Comparison of ENCODE assay signal across 7 mouse cellular contexts in the genomic region with DNA sequence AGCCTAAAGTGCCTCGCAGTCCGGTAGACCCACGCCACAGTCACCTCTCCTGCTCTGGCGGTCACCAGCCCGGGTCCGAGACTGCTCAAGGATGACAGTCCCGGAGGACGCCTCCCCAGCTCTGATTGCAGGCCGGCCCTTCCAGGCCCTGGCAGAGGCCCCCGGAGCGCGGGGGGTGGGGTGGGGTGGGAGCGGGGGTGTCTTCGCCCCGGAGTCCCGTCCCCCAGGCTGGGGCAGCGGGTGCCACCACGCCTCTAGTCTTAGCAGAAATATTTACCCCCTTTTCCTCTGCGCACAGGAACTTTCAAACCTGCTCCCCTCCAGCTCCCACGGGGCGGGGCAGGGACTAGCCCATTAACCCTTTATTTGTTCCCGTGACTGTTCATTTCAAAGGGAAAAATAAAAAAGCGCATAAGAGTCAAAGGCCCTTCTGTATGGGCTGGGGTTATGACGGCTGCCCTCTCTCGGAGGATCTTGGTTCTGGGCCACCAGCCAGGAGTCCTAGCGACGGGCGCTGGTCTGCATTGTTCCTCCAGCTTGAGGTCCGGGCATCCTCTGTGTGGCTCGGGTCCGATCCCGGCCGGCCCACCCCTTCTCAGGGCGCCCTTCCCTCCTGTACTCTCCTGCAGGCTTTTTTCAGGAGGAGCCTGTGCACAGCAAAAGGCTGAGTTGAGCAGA. TPM values are rescaled to one million over a fixed set of nuclear protein-coding genes. Genes with fewer than 3 reads are reported as not detected.
A peak's percentile ranks its signal among the peaks of the same experiment; 100 is the strongest.
DNase-seq lines count a peak whose midpoint lies in the region; TF ChIP-seq lines count a peak whose summit lies in the region.

No protein-coding gene starts in this region.

- H3K27me3 ChIP-seq in MEL (ENCODE audit: control insufficient read depth in 1 of 2, insufficient read depth in 2 of 2, low read length in 2 of 2), result peaks cover 3 to 8% of the 10 kb centered on the region in 2 experiments; a peak in 3 of 4 replicates
- H3K27me3 ChIP-seq in forebrain, embryonic 10.5 days (ENCODE audit: poor library complexity, severe bottlenecking), result peaks cover 83% of the 10 kb centered on the region

- TF ChIP-seq RAD21 in MEL (IDR thresholded peaks at IDR 0.05; ENCODE audit: low read depth, low read length), result no peak

- TF ChIP-seq EP300 in MEL (IDR thresholded peaks at IDR 0.05; ENCODE audit: low read depth in 1 of 2, low read length in 2 of 2), result no peak

- WGBS in forebrain, embryonic 10.5 days, result under 1% methylated on average over 34 of the region's 34 CpGs

- DNase-seq in MEL (ENCODE audit: low read depth, low spot score), result peak; percentile 7
- peak; percentile 76 for DNase-seq in forebrain, embryonic 10.5 days (ENCODE audit: extremely low spot score, low spot score)
- DNase-seq in heart, postnatal 4 days, result peak; percentile 71
- no peak for DNase-seq in layer of hippocampus, adult 2 months (ENCODE audit: low spot score in 2 of 2)
- peak; percentile 69 to 79 for DNase-seq in lung, postnatal 4 days
- DNase-seq in right cerebral cortex, postnatal 14 days, result peak; percentile 33

- no peak overlapping the region for H3K9ac ChIP-seq in MEL (ENCODE audit: control insufficient read depth, low read depth, low read length, poor library complexity, severe bottlenecking)

- no peaks in the 10 kb centered on the region for H3K36me3 ChIP-seq in MEL (ENCODE audit: control insufficient read depth in 1 of 2, insufficient read depth in 2 of 2, low read length in 2 of 2)
- H3K36me3 ChIP-seq in forebrain, embryonic 10.5 days (replicated peaks), result no peaks in the 10 kb centered on the region

- H3K9me3 ChIP-seq in MEL (replicated peaks; ENCODE audit: insufficient read depth, low read length), result no peaks in the 10 kb centered on the region
- H3K9me3 ChIP-seq in forebrain, embryonic 10.5 days, result no peaks in the 10 kb centered on the region

- H3K27ac ChIP-seq in MEL (ENCODE audit: control insufficient read depth, low read depth, low read length), result no peak overlapping the region
- no peak overlapping the region for H3K27ac ChIP-seq in bone marrow macrophage, adult 2 months (ENCODE audit: insufficient read depth, low read depth, low read length)
- H3K27ac ChIP-seq in forebrain, embryonic 10.5 days, result peak overlapping the region; percentile 81
- 0 out of 2 replicates have a peak overlapping the region, but pooled peaks have one; percentile 43 for H3K27ac ChIP-seq in layer of hippocampus, adult 2 months

- no peaks in the 10 kb centered on the region for H3K79me2 ChIP-seq in MEL (ENCODE audit: control insufficient read depth, insufficient read depth, low read length, poor library complexity)

- H3K4me1 ChIP-seq in MEL (ENCODE audit: control insufficient read depth in 1 of 2, insufficient read depth in 2 of 2, low read length in 2 of 2), result no peaks in the 10 kb centered on the region
- peaks cover 3% of the 10 kb centered on the region; the same call in 1 of the 2 replicates for H3K4me1 ChIP-seq in bone marrow macrophage, adult 2 months (ENCODE audit: control insufficient read depth, insufficient read depth, low read length)
- peaks cover 28% of the 10 kb centered on the region for H3K4me1 ChIP-seq in forebrain, embryonic 10.5 days

- TF ChIP-seq POLR2A in MEL (IDR thresholded peaks at IDR 0.05; ENCODE audit: control insufficient read depth in 1 of 2, insufficient read depth in 1 of 2, low read depth in 1 of 2, low read length in 2 of 2, poor library complexity in 1 of 2), result no peak
- TF ChIP-seq POLR2A in bone marrow macrophage, adult 2 months (IDR thresholded peaks at IDR 0.05; ENCODE audit: borderline replicate concordance, low read depth, low read length), result no peak

- TF ChIP-seq CTCF in MEL (IDR thresholded peaks at IDR 0.05 in 2 of 3, conservative IDR thresholded peaks at IDR 0.05 in 1 of 3; ENCODE audit: control insufficient read depth in 1 of 3, insufficient read depth in 1 of 3, low read depth in 2 of 3, low read length in 3 of 3, poor library complexity in 1 of 3, severe bottlenecking in 1 of 3), result no peak
- peak; percentile 47 for TF ChIP-seq CTCF in bone marrow macrophage, adult 2 months (IDR thresholded peaks at IDR 0.05; ENCODE audit: low read depth, low read length)
- TF ChIP-seq CTCF in layer of hippocampus, adult 2 months (conservative IDR thresholded peaks at IDR 0.05), result peak; percentile 55

- no peak overlapping the region for H3K4me3 ChIP-seq in MEL (ENCODE audit: control insufficient read depth in 1 of 2, insufficient read depth in 1 of 2, low read depth in 2 of 2, low read length in 2 of 2)
- peak overlapping the region; percentile 51 for H3K4me3 ChIP-seq in bone marrow macrophage, adult 2 months (ENCODE audit: insufficient read depth, low read length)
- H3K4me3 ChIP-seq in forebrain, embryonic 10.5 days, result peak overlapping the region; percentile 63
- peak overlapping the region; percentile 60 for H3K4me3 ChIP-seq in layer of hippocampus, adult 2 months

TF ChIP-seq in MEL, 35 proteins besides CTCF, POLR2A, EP300 and RAD21:
- no peak for TF ChIP-seq BHLHE40 (IDR thresholded peaks at IDR 0.05; ENCODE audit: borderline replicate concordance, low read depth, low read length)
- TF ChIP-seq USF1 (IDR thresholded peaks at IDR 0.05; ENCODE audit: low read depth, low read length), result no peak
- TF ChIP-seq MAZ (IDR thresholded peaks at IDR 0.05; ENCODE audit: low read depth, low read length), result no peak
- TF ChIP-seq USF2 (IDR thresholded peaks at IDR 0.05; ENCODE audit: borderline replicate concordance in 1 of 2, insufficient read depth in 1 of 2, low read depth in 1 of 2, low read length in 2 of 2), result no peak
- no peak for TF ChIP-seq MEF2A (IDR thresholded peaks at IDR 0.05; ENCODE audit: extremely low read depth, insufficient replicate concordance, low read depth, low read length, poor library complexity, severe bottlenecking)
- no peak for TF ChIP-seq CHD2 (IDR thresholded peaks at IDR 0.05; ENCODE audit: low read length)
- TF ChIP-seq GATA1 (IDR thresholded peaks at IDR 0.05; ENCODE audit: low read depth, low read length), result no peak
- TF ChIP-seq ZMIZ1 (IDR thresholded peaks at IDR 0.05; ENCODE audit: low read depth, low read length), result no peak
- no peak for TF ChIP-seq ZNF384 (IDR thresholded peaks at IDR 0.05; ENCODE audit: low read depth, low read length)
- no peak for TF ChIP-seq POLR2AphosphoS2 (IDR thresholded peaks at IDR 0.05; ENCODE audit: low read length)
- no peak for TF ChIP-seq TCF12 (IDR thresholded peaks at IDR 0.05; ENCODE audit: low read depth, low read length)
- TF ChIP-seq ETS1 (IDR thresholded peaks at IDR 0.05; ENCODE audit: low read depth, low read length), result no peak
- no peak for TF ChIP-seq MAX (IDR thresholded peaks at IDR 0.05; ENCODE audit: low read length)
- no peak for TF ChIP-seq TBP (IDR thresholded peaks at IDR 0.05; ENCODE audit: low read depth, low read length)
- TF ChIP-seq ZKSCAN1 (IDR thresholded peaks at IDR 0.05; ENCODE audit: low read depth, low read length), result no peak

RNA-seq across cellular contexts. Expression of a gene that starts 0.4 kb away (rescaled TPM):
- 1.1 and 1.3 TPM in 2 replicates for total RNA-seq in MEL (2012; rRNA removed)
- polyA plus RNA-seq in MEL (2012; ENCODE audit: insufficient read depth in 1 of 2, insufficient read length in 2 of 2, low read depth in 1 of 2, low replicate concordance in 2 of 2, missing spikeins in 1 of 2), result under 1 TPM in 1 of 2 experiments, not detected in 1; 0.38 TPM
- 1.5 and 1.8 TPM in 2 replicates for polyA plus RNA-seq in bone marrow macrophage, adult 2 months (2012; ENCODE audit: insufficient read depth, insufficient read length, missing spikeins)
- polyA plus RNA-seq in forebrain, embryonic 10.5 days (2016; fragmentation: Nextera tagmentation; extraction: Ambion mirVana), result 1.4 TPM in 2 replicates
- 1 to 10 TPM in 1 of 2 experiments, under 1 TPM in 1; 0.74 to 1.0 TPM for total RNA-seq in heart, postnatal 4 days (2021)
- 1 to 10 TPM; 4.1 to 4.2 TPM for total RNA-seq in layer of hippocampus, adult 2 months (2021)

RNA-seq across cellular contexts. Expression of a gene that starts 50.7 kb away (rescaled TPM):
- total RNA-seq in MEL (2012; rRNA removed), result 16.4 and 16.6 TPM in 2 replicates
- polyA plus RNA-seq in MEL (2012; ENCODE audit: insufficient read depth in 1 of 2, insufficient read length in 2 of 2, low read depth in 1 of 2, low replicate concordance in 2 of 2, missing spikeins in 1 of 2), result 10 to 100 TPM in 1 of 2 experiments, not detected in 1; 33.9 TPM
- polyA plus RNA-seq in bone marrow macrophage, adult 2 months (2012; ENCODE audit: insufficient read depth, insufficient read length, missing spikeins), result 276 and 293 TPM in 2 replicates
- 123 and 126 TPM in 2 replicates for polyA plus RNA-seq in forebrain, embryonic 10.5 days (2016; fragmentation: Nextera tagmentation; extraction: Ambion mirVana)
- total RNA-seq in heart, postnatal 4 days (2021), result 100 to 1,000 TPM in 1 of 2 experiments, 10 to 100 TPM in 1; 96.5 to 104 TPM
- 100 to 1,000 TPM; 246 to 261 TPM for total RNA-seq in layer of hippocampus, adult 2 months (2021)

RNA-seq across cellular contexts. Expression of a gene that starts 59.1 kb away (rescaled TPM):
- 7.3 and 7.6 TPM in 2 replicates for total RNA-seq in MEL (2012; rRNA removed)
- polyA plus RNA-seq in MEL (2012; ENCODE audit: insufficient read depth in 1 of 2, insufficient read length in 2 of 2, low read depth in 1 of 2, low replicate concordance in 2 of 2, missing spikeins in 1 of 2), result 10 to 100 TPM in 1 of 2 experiments, not detected in 1; 10.9 TPM
- polyA plus RNA-seq in bone marrow macrophage, adult 2 months (2012; ENCODE audit: insufficient read depth, insufficient read length, missing spikeins), result 57.0 and 59.0 TPM in 2 replicates
- 15.2 TPM in 2 replicates for polyA plus RNA-seq in forebrain, embryonic 10.5 days (2016; fragmentation: Nextera tagmentation; extraction: Ambion mirVana)
- 10 to 100 TPM; 38.1 to 38.6 TPM for total RNA-seq in heart, postnatal 4 days (2021)
- 10 to 100 TPM; 94.4 to 97.7 TPM for total RNA-seq in layer of hippocampus, adult 2 months (2021)

Comparison
In these comparisons a context has a peak if more than half of its experiments do, and no peak if none do; other contexts are left out.
1. DNase-seq: peak in MEL (single experiment), forebrain, embryonic 10.5 days (single experiment), heart, postnatal 4 days (single experiment), lung, postnatal 4 days (2 of 2) and right cerebral cortex, postnatal 14 days (single experiment); none in layer of hippocampus, adult 2 months (0 of 2).
2. H3K27ac ChIP-seq: peak in forebrain, embryonic 10.5 days (single experiment) and layer of hippocampus, adult 2 months (single experiment); none in MEL (single experiment) and bone marrow macrophage, adult 2 months (single experiment).
3. H3K4me3 ChIP-seq: peak in bone marrow macrophage, adult 2 months (single experiment), forebrain, embryonic 10.5 days (single experiment) and layer of hippocampus, adult 2 months (single experiment); none in MEL (0 of 2).
4. CTCF ChIP-seq: peak in bone marrow macrophage, adult 2 months (single experiment) and layer of hippocampus, adult 2 months (single experiment); none in MEL (0 of 3).